Mouse (Mus musculus): ENCODE data around the gene Cox8c.

The Cox8c gene

GRCm38 (mm10) chr12:102899091-102899490 is at the start of gene Cox8c:
Cox8c (plus strand) TSS chr12:102899316.
- no peak for DNase-seq (ENCODE audit: low read depth, low spot score)

- DNase-seq (ENCODE audit: low read depth, low spot score): no peak
These were observed 38.3 kb upstream of the Cox8c start for GRCm38 (mm10) chr12:102860806-102861205.

- DNase-seq (ENCODE audit: low read depth, low spot score): no peak
These were observed 29.3 kb upstream of the Cox8c start for GRCm38 (mm10) chr12:102869802-102870201.

GRCm38 (mm10) chr12:102870527-102870926 is 28.6 kb upstream of the Cox8c start:
- no peak for DNase-seq (ENCODE audit: low read depth, low spot score)

- DNase-seq (ENCODE audit: low read depth, low spot score): peak; percentile 48
These were observed 21.6 kb upstream of the Cox8c start for GRCm38 (mm10) chr12:102877301-102878030.

- peak; percentile 95 for DNase-seq (ENCODE audit: low read depth, low spot score)
These were observed 20.9 kb upstream of the Cox8c start, which contains the start of gene Btbd7 for GRCm38 (mm10) chr12:102878031-102878823. Btbd7 (minus strand) TSS chr12:102878471.

- peak; percentile 20 for DNase-seq (ENCODE audit: low read depth, low spot score)
These were observed 20.2 kb upstream of the Cox8c start for GRCm38 (mm10) chr12:102878901-102879300.

- no peak for DNase-seq (ENCODE audit: low read depth, low spot score)
These were observed 13.4 kb upstream of the Cox8c start for GRCm38 (mm10) chr12:102885735-102886134.

GRCm38 (mm10) chr12:102887366-102887765 is 11.8 kb upstream of the Cox8c start:
- no peak for DNase-seq (ENCODE audit: low read depth, low spot score)

GRCm38 (mm10) chr12:102888568-102888967 is 10.5 kb upstream of the Cox8c start:
- no peak for DNase-seq (ENCODE audit: low read depth, low spot score)

- no peak for DNase-seq (ENCODE audit: low read depth, low spot score)
These were observed 9.1 kb downstream of the Cox8c start for GRCm38 (mm10) chr12:102908191-102908590.

- peak; percentile 63 for DNase-seq (ENCODE audit: low read depth, low spot score)
These were observed 17.0 kb downstream of the Cox8c start for GRCm38 (mm10) chr12:102916073-102916472.

- no peak for DNase-seq (ENCODE audit: low read depth, low spot score)
These were observed 30.6 kb downstream of the Cox8c start for GRCm38 (mm10) chr12:102929764-102930163.

GRCm38 (mm10) chr12:102930335-102930734 is 31.2 kb downstream of the Cox8c start:
- no peak for DNase-seq (ENCODE audit: low read depth, low spot score)

GRCm38 (mm10) chr12:102930789-102931188 is 31.7 kb downstream of the Cox8c start:
- no peak for DNase-seq (ENCODE audit: low read depth, low spot score)

GRCm38 (mm10) chr12:102935892-102936291 is 36.8 kb downstream of the Cox8c start:
- no peak for DNase-seq (ENCODE audit: low read depth, low spot score)

GRCm38 (mm10) chr12:102945571-102945970 is 46.5 kb downstream of the Cox8c start:
- no peak for DNase-seq (ENCODE audit: low read depth, low spot score)

- peak; percentile 12 for DNase-seq (ENCODE audit: low read depth, low spot score)
These were observed 48.7 kb downstream of the Cox8c start for GRCm38 (mm10) chr12:102947826-102948225.

GRCm38 (mm10) chr12:102948778-102949394 is 49.8 kb downstream of the Cox8c start, which contains the start of gene Unc79:
Unc79 (plus strand) TSS chr12:102948859.
- DNase-seq (ENCODE audit: low read depth, low spot score): peak; percentile 20

- peak; percentile 67 for DNase-seq (ENCODE audit: low read depth, low spot score)
These were observed 50.5 kb downstream of the Cox8c start for GRCm38 (mm10) chr12:102949395-102950208.
